Mouse (Mus musculus): Measurements from ENCODE around the gene Upb1. TPM values are rescaled to one million over a fixed set of nuclear protein-coding genes. Genes with fewer than 3 reads are reported as not detected.

The Upb1 gene
- total and polyA plus RNA-seq, 3 experiments = 0.27 TPM; not detected in 2

- Histone ChIP-seq H3K4me3 (ENCODE audit: low read depth, low read length) (no peak overlapping the region), H3K9me3 (replicated peaks) (no peaks in the 10 kb centered on the region), H3K36me3 (replicated peaks) (no peaks in the 10 kb centered on the region), H3K27me3 (ENCODE audit: insufficient read depth, low read length) (no peaks in the 10 kb centered on the region), H3K4me1 (ENCODE audit: insufficient read depth, low read depth, low read length) (no peaks in the 10 kb centered on the region)
- ATAC-seq (ENCODE audit: extremely low read depth, insufficient number of reproducible peaks, low FRiP score, poor library complexity, severe bottlenecking) = no peak
- no peak for DNase-seq (ENCODE audit: low spot score)
- TF ChIP-seq CTCF (IDR thresholded peaks at IDR 0.05; ENCODE audit: low read depth, low read length) = no peak
- TF ChIP-seq POLR2AphosphoS5 (IDR thresholded peaks at IDR 0.05; ENCODE audit: insufficient replicate concordance, low read depth, low read length) = no peak
- no peak for TF ChIP-seq GATA1 (IDR thresholded peaks at IDR 0.05; ENCODE audit: borderline replicate concordance, low read length)
- TF ChIP-seq TAL1 (conservative IDR thresholded peaks at IDR 0.05; ENCODE audit: low read depth, low read length) = no peak
- TF ChIP-seq GATA2 (IDR thresholded peaks at IDR 0.05; ENCODE audit: borderline replicate concordance, low read depth, low read length) = no peak
Measured at GRCm38 (mm10) chr10:75378688-75379087, 22.2 kb upstream of the Upb1 start.

- no peaks in the 10 kb centered on the region for H3K9me3 ChIP-seq (replicated peaks)
- no peak overlapping the region for H3K4me3 ChIP-seq (ENCODE audit: low read depth, low read length)
- no peaks in the 10 kb centered on the region for H3K27me3 ChIP-seq (ENCODE audit: insufficient read depth, low read length)
- H3K36me3 ChIP-seq (replicated peaks) = no peaks in the 10 kb centered on the region
- no peak for TF ChIP-seq TAL1 (conservative IDR thresholded peaks at IDR 0.05; ENCODE audit: low read depth, low read length)
- TF ChIP-seq CTCF (IDR thresholded peaks at IDR 0.05; ENCODE audit: low read depth, low read length) = no peak
- no peak for TF ChIP-seq GATA1 (IDR thresholded peaks at IDR 0.05; ENCODE audit: borderline replicate concordance, low read length)
- no peak for TF ChIP-seq POLR2AphosphoS5 (IDR thresholded peaks at IDR 0.05; ENCODE audit: insufficient replicate concordance, low read depth, low read length)
- no peak for TF ChIP-seq GATA2 (IDR thresholded peaks at IDR 0.05; ENCODE audit: borderline replicate concordance, low read depth, low read length)
- DNase-seq (ENCODE audit: low spot score) = no peak
- H3K4me1 ChIP-seq (ENCODE audit: insufficient read depth, low read depth, low read length) = no peaks in the 10 kb centered on the region
- ATAC-seq (ENCODE audit: extremely low read depth, insufficient number of reproducible peaks, low FRiP score, poor library complexity, severe bottlenecking) = no peak
Measured at GRCm38 (mm10) chr10:75390156-75390555, 10.8 kb upstream of the Upb1 start.

- Histone ChIP-seq H3K27me3 (ENCODE audit: insufficient read depth, low read length) (no peaks in the 10 kb centered on the region), H3K4me1 (ENCODE audit: insufficient read depth, low read depth, low read length) (no peaks in the 10 kb centered on the region), H3K36me3 (replicated peaks) (no peaks in the 10 kb centered on the region), H3K9me3 (replicated peaks) (no peaks in the 10 kb centered on the region), H3K4me3 (ENCODE audit: low read depth, low read length) (no peak overlapping the region)
- no peak for DNase-seq (ENCODE audit: low spot score)
- TF ChIP-seq TAL1 (conservative IDR thresholded peaks at IDR 0.05; ENCODE audit: low read depth, low read length) = no peak
- TF ChIP-seq CTCF (IDR thresholded peaks at IDR 0.05; ENCODE audit: low read depth, low read length) = no peak
- TF ChIP-seq GATA1 (IDR thresholded peaks at IDR 0.05; ENCODE audit: borderline replicate concordance, low read length) = no peak
- no peak for TF ChIP-seq POLR2AphosphoS5 (IDR thresholded peaks at IDR 0.05; ENCODE audit: insufficient replicate concordance, low read depth, low read length)
- TF ChIP-seq GATA2 (IDR thresholded peaks at IDR 0.05; ENCODE audit: borderline replicate concordance, low read depth, low read length) = no peak
- no peak for ATAC-seq (ENCODE audit: extremely low read depth, insufficient number of reproducible peaks, low FRiP score, poor library complexity, severe bottlenecking)
Measured at GRCm38 (mm10) chr10:75390832-75391231, 10.1 kb upstream of the Upb1 start.

- Histone ChIP-seq H3K4me3 (ENCODE audit: low read depth, low read length) (no peak overlapping the region), H3K9me3 (replicated peaks) (no peaks in the 10 kb centered on the region), H3K4me1 (ENCODE audit: insufficient read depth, low read depth, low read length) (no peaks in the 10 kb centered on the region), H3K36me3 (replicated peaks) (no peaks in the 10 kb centered on the region), H3K27me3 (ENCODE audit: insufficient read depth, low read length) (no peaks in the 10 kb centered on the region)
- DNase-seq (ENCODE audit: low spot score) (no peak), ATAC-seq (ENCODE audit: extremely low read depth, insufficient number of reproducible peaks, low FRiP score, poor library complexity, severe bottlenecking) (no peak)
- TF ChIP-seq POLR2AphosphoS5 (IDR thresholded peaks at IDR 0.05; ENCODE audit: insufficient replicate concordance, low read depth, low read length) (no peak), TAL1 (conservative IDR thresholded peaks at IDR 0.05; ENCODE audit: low read depth, low read length) (no peak), GATA2 (IDR thresholded peaks at IDR 0.05; ENCODE audit: borderline replicate concordance, low read depth, low read length) (no peak), GATA1 (IDR thresholded peaks at IDR 0.05; ENCODE audit: borderline replicate concordance, low read length) (no peak), CTCF (IDR thresholded peaks at IDR 0.05; ENCODE audit: low read depth, low read length) (no peak)
Measured at GRCm38 (mm10) chr10:75394796-75395195, 6.1 kb upstream of the Upb1 start.

- Histone ChIP-seq H3K9me3 (replicated peaks) (no peaks in the 10 kb centered on the region), H3K4me3 (ENCODE audit: low read depth, low read length) (no peak overlapping the region), H3K4me1 (ENCODE audit: insufficient read depth, low read depth, low read length) (no peaks in the 10 kb centered on the region), H3K36me3 (replicated peaks) (no peaks in the 10 kb centered on the region), H3K27me3 (ENCODE audit: insufficient read depth, low read length) (no peaks in the 10 kb centered on the region)
- no peak for ATAC-seq (ENCODE audit: extremely low read depth, insufficient number of reproducible peaks, low FRiP score, poor library complexity, severe bottlenecking)
- no peak for DNase-seq (ENCODE audit: low spot score)
- no peak for TF ChIP-seq TAL1 (conservative IDR thresholded peaks at IDR 0.05; ENCODE audit: low read depth, low read length)
- TF ChIP-seq POLR2AphosphoS5 (IDR thresholded peaks at IDR 0.05; ENCODE audit: insufficient replicate concordance, low read depth, low read length) = no peak
- no peak for TF ChIP-seq GATA1 (IDR thresholded peaks at IDR 0.05; ENCODE audit: borderline replicate concordance, low read length)
Measured at GRCm38 (mm10) chr10:75396966-75397365, 3.9 kb upstream of the Upb1 start.

GRCm38 (mm10) chr10:75405916-75406315 is 5.0 kb downstream of the Upb1 start:
- no peak for TF ChIP-seq GATA2 (IDR thresholded peaks at IDR 0.05; ENCODE audit: borderline replicate concordance, low read depth, low read length)
- TF ChIP-seq GATA1 (IDR thresholded peaks at IDR 0.05; ENCODE audit: borderline replicate concordance, low read length) = no peak
- TF ChIP-seq POLR2AphosphoS5 (IDR thresholded peaks at IDR 0.05; ENCODE audit: insufficient replicate concordance, low read depth, low read length) = no peak
- TF ChIP-seq TAL1 (conservative IDR thresholded peaks at IDR 0.05; ENCODE audit: low read depth, low read length) = no peak
- no peak for TF ChIP-seq CTCF (IDR thresholded peaks at IDR 0.05; ENCODE audit: low read depth, low read length)
- ATAC-seq (ENCODE audit: extremely low read depth, insufficient number of reproducible peaks, low FRiP score, poor library complexity, severe bottlenecking) = no peak

More at GRCm38 (mm10) chr10:75405916-75406315, 5.0 kb downstream of the Upb1 start:
- DNase-seq (ENCODE audit: low spot score) = no peak
- Histone ChIP-seq H3K9me3 (replicated peaks) (no peaks in the 10 kb centered on the region), H3K27me3 (ENCODE audit: insufficient read depth, low read length) (no peaks in the 10 kb centered on the region), H3K4me3 (ENCODE audit: low read depth, low read length) (no peak overlapping the region), H3K36me3 (replicated peaks) (no peaks in the 10 kb centered on the region), H3K4me1 (ENCODE audit: insufficient read depth, low read depth, low read length) (no peaks in the 10 kb centered on the region)

Data from G1E (cell line).